Mouse (Mus musculus): Measurements from ENCODE around the gene Gm29797. TPM values are rescaled to one million over a fixed set of nuclear protein-coding genes. Genes with fewer than 3 reads are reported as not detected.

The Gm29797 gene
- polyA plus RNA-seq, 1 experiment from 2014 or later: not detected

DNA sequence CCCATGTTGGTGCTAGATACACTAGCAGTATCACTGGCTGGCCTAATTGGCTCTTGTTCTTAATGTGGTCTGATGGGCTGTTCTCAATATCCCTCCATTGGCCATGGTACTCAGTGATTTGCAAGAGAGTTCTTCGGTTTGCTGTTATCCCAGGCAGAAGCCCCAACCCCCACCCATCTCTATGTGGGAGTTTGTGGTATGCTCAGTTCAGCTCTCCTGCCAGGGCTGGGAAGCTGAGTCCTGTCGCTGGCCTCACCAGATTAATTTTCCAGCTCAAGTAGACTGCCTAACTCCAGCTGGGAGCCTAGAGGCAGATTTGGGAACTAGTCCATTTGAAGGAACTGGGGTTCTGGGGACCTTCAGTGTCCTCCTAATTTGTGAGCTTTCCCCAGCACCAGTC, 607 bp downstream of the Gm29797 start:
- no peaks in the 10 kb centered on the region for H3K9me3 ChIP-seq
- no peak overlapping the region for H3K9ac ChIP-seq
- peak overlapping the region; percentile 39; the same call in 1 of the 2 replicates for H3K27ac ChIP-seq
- peaks cover 43% of the 10 kb centered on the region for H3K4me1 ChIP-seq
- 37% methylated on average over 2 of the region's 2 CpGs for WGBS
- H3K4me3 ChIP-seq: no peak overlapping the region
- H3K27me3 ChIP-seq: no peaks in the 10 kb centered on the region
- peaks cover 61% of the 10 kb centered on the region for H3K36me3 ChIP-seq
- H3K4me2 ChIP-seq: no peak overlapping the region
- no peak for ATAC-seq (ENCODE audit: insufficient number of reproducible peaks, insufficient read depth, low FRiP score, low TSS enrichment, low read depth)

DNA sequence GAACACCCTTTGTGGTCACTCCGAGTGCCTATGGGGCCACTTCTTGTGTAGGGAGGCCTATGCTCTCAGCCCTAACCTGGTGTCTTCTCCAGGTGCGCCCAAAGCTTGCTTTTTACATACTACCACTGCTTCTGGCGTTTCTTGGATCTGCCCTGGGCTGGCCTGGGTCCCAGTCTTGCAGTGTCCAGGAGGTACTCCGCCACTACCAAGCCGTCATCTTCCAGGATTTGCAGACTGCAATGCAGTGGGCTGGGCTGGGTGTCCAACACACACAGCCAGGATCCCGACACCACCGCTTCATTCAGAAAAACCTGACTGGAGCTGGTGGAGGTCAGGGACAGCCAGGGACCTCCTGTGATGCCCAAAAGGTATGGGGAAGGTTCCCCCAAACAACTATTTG, 1.7 kb downstream of the Gm29797 start:
- no peak overlapping the region for H3K4me2 ChIP-seq
- peaks cover 50% of the 10 kb centered on the region for H3K36me3 ChIP-seq
- no peak overlapping the region for H3K27ac ChIP-seq
- peaks cover 43% of the 10 kb centered on the region for H3K4me1 ChIP-seq
- H3K4me3 ChIP-seq: no peak overlapping the region
- H3K9me3 ChIP-seq: no peaks in the 10 kb centered on the region
- 83% methylated on average over 7 of the region's 7 CpGs for WGBS
- H3K9ac ChIP-seq: no peak overlapping the region
- no peaks in the 10 kb centered on the region for H3K27me3 ChIP-seq
- ATAC-seq (ENCODE audit: insufficient number of reproducible peaks, insufficient read depth, low FRiP score, low TSS enrichment, low read depth): no peak

DNA sequence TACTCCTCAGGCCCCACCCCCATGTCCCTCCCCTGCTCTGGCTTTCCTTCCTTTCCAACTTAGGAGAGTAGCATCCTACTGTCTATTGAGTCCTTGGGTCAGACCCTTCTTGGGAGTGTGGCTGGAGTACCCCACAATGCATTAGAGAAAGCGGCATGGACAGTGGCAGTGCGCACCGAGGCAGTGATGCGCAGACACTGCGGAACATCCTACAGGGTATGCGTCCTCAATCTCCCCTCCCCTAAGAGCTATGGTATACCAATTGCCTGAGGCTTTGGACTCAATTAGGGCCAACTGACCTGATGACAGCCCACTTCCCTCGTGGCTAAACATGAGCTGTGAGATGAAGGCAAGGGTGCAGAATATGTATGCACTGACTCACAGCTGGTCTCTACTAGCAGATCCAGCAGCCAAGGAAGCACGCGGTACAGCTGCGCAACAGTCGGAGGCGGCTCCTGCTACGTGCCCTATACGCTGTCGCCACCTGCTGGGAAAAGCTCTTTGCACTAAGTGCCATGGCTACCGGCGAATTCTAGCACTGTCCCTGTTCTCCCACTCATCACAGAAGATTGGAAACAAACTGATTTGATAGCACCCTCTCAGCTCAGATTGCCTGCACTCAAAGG, 2.2 kb downstream of the Gm29797 start:
- Histone ChIP-seq H3K4me3 (no peak overlapping the region), H3K9me3 (no peaks in the 10 kb centered on the region), H3K27me3 (no peaks in the 10 kb centered on the region), H3K4me1 (peaks cover 43% of the 10 kb centered on the region), H3K36me3 (peaks cover 45% of the 10 kb centered on the region), H3K4me2 (no peak overlapping the region), H3K9ac (no peak overlapping the region), H3K27ac (no peak overlapping the region)
- ATAC-seq (ENCODE audit: insufficient number of reproducible peaks, insufficient read depth, low FRiP score, low TSS enrichment, low read depth): 0 out of 2 replicates have a peak, but pooled peaks have one; percentile 17
- WGBS: 38% methylated on average over 17 of the region's 17 CpGs

DNA sequence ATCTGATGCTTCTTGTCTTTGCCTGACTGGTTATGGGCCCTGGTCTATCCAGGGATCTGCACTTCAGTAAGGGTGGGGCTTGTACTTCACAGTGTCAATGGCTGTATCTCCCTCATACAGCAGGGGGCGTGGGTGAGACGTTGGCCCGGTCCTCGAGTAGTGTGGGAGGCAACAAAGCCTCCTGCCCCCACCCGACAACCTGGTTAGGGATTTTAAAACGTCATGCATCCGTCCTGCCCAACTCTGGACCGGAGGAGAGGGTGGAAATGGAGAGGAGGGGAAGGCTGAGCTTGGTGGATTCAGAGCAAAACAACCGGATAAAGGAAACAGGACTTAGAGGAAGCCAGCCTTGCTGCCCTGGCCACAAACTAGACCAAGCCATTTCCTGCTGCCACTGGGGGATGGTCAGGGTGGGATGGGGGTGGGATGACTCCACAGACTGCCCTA, 2.8 kb downstream of the Gm29797 start:
- Histone ChIP-seq H3K9ac (no peak overlapping the region), H3K4me2 (no peak overlapping the region), H3K36me3 (peaks cover 41% of the 10 kb centered on the region), H3K27ac (no peak overlapping the region), H3K9me3 (no peaks in the 10 kb centered on the region), H3K4me1 (peaks cover 43% of the 10 kb centered on the region), H3K27me3 (no peaks in the 10 kb centered on the region), H3K4me3 (no peak overlapping the region)
- ATAC-seq (ENCODE audit: insufficient number of reproducible peaks, insufficient read depth, low FRiP score, low TSS enrichment, low read depth): peak; percentile 38; the same call in 1 of the 2 replicates
- WGBS: 12% methylated on average over 9 of the region's 9 CpGs

DNA sequence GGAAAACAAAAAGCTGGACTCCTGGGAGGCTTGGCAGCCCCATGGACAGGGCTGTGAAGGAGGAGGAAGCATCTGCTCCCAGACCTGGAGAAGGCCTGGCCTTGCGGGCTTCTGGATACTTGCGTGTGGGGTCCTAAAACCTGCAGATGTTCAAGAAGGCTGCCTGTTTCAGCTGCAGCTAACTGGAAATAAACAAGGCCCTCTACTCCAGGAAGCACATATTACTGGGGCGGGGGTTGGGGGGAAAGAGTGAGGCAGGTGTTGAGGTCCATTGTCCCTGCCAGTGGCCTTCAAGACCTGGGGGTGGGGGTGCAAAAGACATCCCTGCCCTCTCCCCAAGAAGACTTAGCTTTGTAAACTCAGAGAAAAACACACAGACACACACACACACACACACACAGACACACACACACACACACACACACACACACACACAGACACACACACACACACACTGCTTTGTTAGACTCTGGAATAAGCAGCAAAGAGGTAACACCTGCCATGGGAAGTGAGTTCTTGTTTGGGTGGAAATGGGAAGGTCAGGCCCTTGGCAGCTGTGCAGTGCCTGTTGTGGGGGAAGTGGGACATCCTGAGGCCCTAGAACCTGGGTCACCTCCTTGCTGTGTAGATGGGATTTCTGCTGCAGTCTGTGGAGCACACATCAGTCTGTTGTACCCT, 5.9 kb downstream of the Gm29797 start:
- peak overlapping the region; percentile 68; the same call in 1 of the 2 replicates for H3K27ac ChIP-seq
- H3K27me3 ChIP-seq: peaks cover 6% of the 10 kb centered on the region; the same call in 1 of the 2 replicates
- peaks cover 26% of the 10 kb centered on the region for H3K4me1 ChIP-seq
- no peak overlapping the region for H3K9ac ChIP-seq
- 82% methylated on average over 3 of the region's 3 CpGs for WGBS
- no peak overlapping the region for H3K4me3 ChIP-seq
- peaks cover 12% of the 10 kb centered on the region for H3K36me3 ChIP-seq
- no peak overlapping the region for H3K4me2 ChIP-seq
- H3K9me3 ChIP-seq: no peaks in the 10 kb centered on the region
- no peak for ATAC-seq (ENCODE audit: insufficient number of reproducible peaks, insufficient read depth, low FRiP score, low TSS enrichment, low read depth)

DNA sequence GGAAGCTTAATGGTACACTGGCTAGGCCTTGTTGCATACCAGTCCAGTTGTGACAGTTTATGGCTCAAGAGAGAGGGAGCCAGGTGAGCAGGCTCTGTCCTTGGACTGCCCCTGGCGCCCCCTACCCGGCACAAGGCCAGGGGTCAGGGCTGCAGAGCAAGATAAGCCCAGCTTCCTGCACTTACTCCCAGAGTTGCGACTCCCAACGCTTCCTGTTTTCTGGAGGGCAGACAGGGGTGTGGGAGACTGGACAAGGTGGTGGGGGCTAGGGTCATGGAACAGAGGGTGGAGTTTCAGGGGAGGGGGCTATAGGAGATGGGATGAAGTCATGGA, 6.4 kb downstream of the Gm29797 start:
- Histone ChIP-seq H3K4me2 (no peak overlapping the region), H3K4me1 (peaks cover 25% of the 10 kb centered on the region), H3K9ac (no peak overlapping the region), H3K9me3 (no peaks in the 10 kb centered on the region), H3K36me3 (peaks cover 7% of the 10 kb centered on the region; the same call in 1 of the 2 replicates), H3K4me3 (no peak overlapping the region), H3K27ac (no peak overlapping the region), H3K27me3 (peaks cover 11% of the 10 kb centered on the region)
- 14% methylated on average over 4 of the region's 4 CpGs for WGBS
- ATAC-seq (ENCODE audit: insufficient number of reproducible peaks, insufficient read depth, low FRiP score, low TSS enrichment, low read depth): no peak; the same call in 1 of the 2 replicates

DNA sequence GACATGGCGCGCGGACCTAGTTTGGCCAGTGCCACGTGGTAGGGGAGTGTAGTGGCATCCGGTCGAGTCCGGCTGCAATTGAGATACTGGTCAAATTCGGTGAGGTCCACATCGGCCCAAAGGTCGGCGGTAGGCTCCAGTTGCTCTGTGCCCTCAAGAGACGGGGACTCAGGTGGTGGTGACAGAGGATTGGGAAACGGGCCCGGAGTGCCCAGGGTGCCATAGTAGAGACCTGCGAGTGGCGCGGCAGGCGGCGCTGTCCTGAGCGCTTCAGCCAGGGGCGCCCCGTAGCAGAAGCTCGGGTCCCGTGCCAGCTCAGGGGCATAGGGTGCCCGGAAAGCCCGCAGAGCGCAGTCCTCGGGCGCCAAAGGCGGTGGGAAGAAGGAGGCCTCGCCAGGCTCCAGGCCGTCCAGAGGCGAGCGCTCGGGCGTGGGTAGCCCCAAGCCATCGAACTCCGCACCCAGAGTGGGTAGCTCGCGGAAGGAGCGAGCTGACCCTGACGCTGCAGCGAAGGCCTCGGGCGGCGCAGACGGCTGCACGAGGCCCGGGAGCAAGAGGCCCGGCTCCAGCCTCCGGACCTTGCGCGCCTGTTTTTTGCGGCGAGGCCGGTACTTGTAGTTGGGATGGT, 13.6 kb downstream of the Gm29797 start:
- H3K4me1 ChIP-seq: peaks cover 37% of the 10 kb centered on the region

DNA sequence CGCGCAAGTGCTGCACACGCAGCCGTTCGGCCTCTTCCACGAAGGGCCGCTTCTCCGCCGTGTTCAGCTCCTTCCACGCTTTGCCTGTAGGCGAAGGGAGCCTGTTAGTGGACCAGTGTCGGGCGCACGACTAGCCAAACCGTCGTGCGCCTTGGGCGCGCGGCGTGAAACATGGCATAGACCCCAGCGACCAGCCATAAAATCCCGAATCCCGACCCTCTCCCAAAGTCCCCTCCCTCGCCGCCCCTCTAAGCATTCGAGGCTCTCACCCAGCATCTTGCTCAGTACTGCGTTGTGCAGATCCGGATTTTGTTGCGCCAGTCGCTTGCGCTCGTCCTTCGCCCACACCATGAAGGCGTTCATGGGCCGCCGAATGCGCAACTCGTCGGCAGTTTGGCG, 14.1 kb downstream of the Gm29797 start:
- peak overlapping the region; percentile 56 for H3K4me3 ChIP-seq
- peak overlapping the region; percentile 74 for H3K27ac ChIP-seq
- H3K36me3 ChIP-seq: no peaks in the 10 kb centered on the region
- peaks cover 66% of the 10 kb centered on the region for H3K27me3 ChIP-seq
- ATAC-seq (ENCODE audit: insufficient number of reproducible peaks, insufficient read depth, low FRiP score, low TSS enrichment, low read depth): no peak
- H3K9ac ChIP-seq: peak overlapping the region; percentile 75
- H3K4me1 ChIP-seq: peaks cover 42% of the 10 kb centered on the region
- WGBS: 1% methylated on average over 41 of the region's 41 CpGs
- H3K9me3 ChIP-seq: no peaks in the 10 kb centered on the region
- peak overlapping the region; percentile 80 for H3K4me2 ChIP-seq

More for the DNA sequence above, 13.6 kb downstream of the Gm29797 start:
- Histone ChIP-seq H3K27me3 (peaks cover 66% of the 10 kb centered on the region), H3K4me3 (peak overlapping the region; percentile 56), H3K4me2 (peak overlapping the region; percentile 80), H3K9ac (peak overlapping the region; percentile 75), H3K9me3 (no peaks in the 10 kb centered on the region), H3K36me3 (no peaks in the 10 kb centered on the region), H3K27ac (peak overlapping the region; percentile 74)
- no peak for ATAC-seq (ENCODE audit: insufficient number of reproducible peaks, insufficient read depth, low FRiP score, low TSS enrichment, low read depth)
- WGBS: 3% methylated on average over 55 of the region's 56 CpGs

DNA sequence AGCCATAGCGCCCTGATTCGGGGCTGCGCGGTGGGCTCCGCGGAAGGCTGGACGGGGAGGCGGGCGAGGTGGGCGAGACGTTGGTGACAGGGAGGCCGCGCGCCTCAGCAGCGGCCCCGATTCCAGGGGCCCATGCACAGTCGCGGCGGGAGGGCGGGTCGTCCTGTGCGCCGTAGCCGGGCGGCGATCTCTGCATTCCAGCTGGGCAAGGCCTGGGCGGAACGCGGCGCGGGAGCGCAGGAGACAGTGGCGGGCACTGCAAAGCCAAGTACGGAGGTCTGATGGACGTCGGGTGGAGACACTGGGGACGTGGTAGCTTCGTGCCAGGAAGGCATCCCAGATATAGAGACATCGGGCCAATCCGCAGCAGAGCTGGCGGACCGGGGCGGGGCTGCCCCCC, 14.5 kb downstream of the Gm29797 start, which contains the start of gene Sox18:
TSS of gene Sox18 (minus strand) at position 315 of the 400 bp plus-strand sequence.
- H3K27ac ChIP-seq: peak within 1 kb of the TSS; percentile 74
- H3K9me3 ChIP-seq: no peaks in the 10 kb centered on the region
- H3K36me3 ChIP-seq: no peaks in the 10 kb centered on the region
- peak; percentile 27; the same call in 1 of the 2 replicates for ATAC-seq (ENCODE audit: insufficient number of reproducible peaks, insufficient read depth, low FRiP score, low TSS enrichment, low read depth)
- peaks cover 66% of the 10 kb centered on the region for H3K27me3 ChIP-seq
- H3K9ac ChIP-seq: peak within 1 kb of the TSS; percentile 75
- peaks cover 42% of the 10 kb centered on the region for H3K4me1 ChIP-seq
- H3K4me2 ChIP-seq: peak within 1 kb of the TSS; percentile 80
- under 1% methylated on average over 43 of the region's 43 CpGs for WGBS
- peak within 1 kb of the TSS; percentile 56 for H3K4me3 ChIP-seq

DNA sequence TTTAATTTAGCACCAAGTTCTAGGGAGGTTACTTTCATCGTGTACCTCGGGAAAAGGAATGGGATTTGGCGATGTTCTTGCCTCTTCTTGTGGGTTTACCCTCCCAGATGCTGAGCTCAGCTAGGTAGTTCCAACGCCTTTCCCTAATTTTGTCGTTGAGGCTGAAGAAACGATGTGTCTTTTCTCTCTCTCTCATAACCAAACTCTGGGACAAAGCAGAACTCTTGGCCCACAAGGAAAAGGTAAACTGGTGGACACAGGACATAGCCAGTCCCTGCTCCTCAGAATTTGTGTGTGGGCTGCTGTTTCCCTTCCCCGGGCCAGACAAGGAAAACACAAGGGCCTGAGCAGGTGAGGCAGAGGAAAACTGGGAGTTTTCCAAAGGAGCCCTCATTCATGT, 15.2 kb downstream of the Gm29797 start:
- Histone ChIP-seq H3K27ac (peak overlapping the region; percentile 74; the same call in 1 of the 2 replicates), H3K4me3 (peak overlapping the region; percentile 56), H3K4me2 (peak overlapping the region; percentile 80), H3K9ac (peak overlapping the region; percentile 75; the same call in 1 of the 2 replicates), H3K27me3 (peaks cover 66% of the 10 kb centered on the region), H3K9me3 (no peaks in the 10 kb centered on the region), H3K36me3 (no peaks in the 10 kb centered on the region), H3K4me1 (peaks cover 42% of the 10 kb centered on the region)
- ATAC-seq (ENCODE audit: insufficient number of reproducible peaks, insufficient read depth, low FRiP score, low TSS enrichment, low read depth): no peak
- 19% methylated on average over 7 of the region's 7 CpGs for WGBS

DNA sequence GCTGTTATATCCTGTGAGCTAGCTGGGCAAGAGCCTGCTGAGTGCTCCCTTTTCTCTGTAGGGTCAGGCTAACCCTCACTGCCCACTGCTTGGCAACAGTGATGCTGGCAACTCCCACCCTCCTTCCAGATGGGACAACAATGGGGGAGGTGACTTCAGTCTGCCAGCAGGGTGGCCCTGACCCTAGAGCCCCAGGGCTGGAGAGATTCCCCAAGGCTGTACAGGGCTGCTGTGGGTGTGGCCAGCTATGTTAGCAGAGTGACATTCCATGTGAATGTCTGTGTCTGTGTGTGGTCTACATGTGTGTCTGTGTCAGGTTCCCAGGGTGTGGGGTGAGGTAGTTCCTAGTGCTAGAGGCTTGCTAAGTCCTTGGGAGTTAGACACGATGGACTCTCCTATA, 16.7 kb downstream of the Gm29797 start:
- no peak overlapping the region for H3K9ac ChIP-seq
- peaks cover 52% of the 10 kb centered on the region for H3K27me3 ChIP-seq
- H3K9me3 ChIP-seq: no peaks in the 10 kb centered on the region
- ATAC-seq (ENCODE audit: insufficient number of reproducible peaks, insufficient read depth, low FRiP score, low TSS enrichment, low read depth): no peak
- H3K4me2 ChIP-seq: no peak overlapping the region
- 0 out of 2 replicates have a peak overlapping the region, but pooled peaks have one; percentile 45 for H3K27ac ChIP-seq
- WGBS: 32% methylated on average over 1 of the region's 1 CpGs
- peaks cover 45% of the 10 kb centered on the region for H3K4me1 ChIP-seq
- no peak overlapping the region for H3K4me3 ChIP-seq
- no peaks in the 10 kb centered on the region for H3K36me3 ChIP-seq
